Mouse (Mus musculus) lung, embryonic 16.5 days (tissue): ENCODE results near the gene Ezh1. TPM values are rescaled to one million over a fixed set of nuclear protein-coding genes. Genes with fewer than 3 reads are reported as not detected.

Experiments used
- ATAC-seq: fragments of 200-750 bp; cut with Nextera tagmentation; 2 replicates; pipeline ENCODE4 v1.8.0; 2017; ENCODE audit warnings: low read depth, mild to moderate bottlenecking, moderate library complexity
- H3K27ac ChIP-seq: fragments of 300-500 bp; sonication (generic); 2 replicates; pipeline ENCODE4 v1.5.1; 2014; ENCODE audit warnings: mild to moderate bottlenecking, control low read depth, low read length
- H3K27me3 ChIP-seq: fragments of 300-500 bp; sonication (generic); 2 replicates; pipeline ENCODE4 v1.6.1; 2014; ENCODE audit warnings: low read depth, low read length, mixed read lengths; ENCODE audit not compliant: control insufficient read depth, insufficient read depth
- H3K36me3 ChIP-seq: fragments of 300-500 bp; sonication (generic); 2 replicates; pipeline ENCODE4 v1.6.1; 2014; ENCODE audit warnings: low read length; ENCODE audit not compliant: control insufficient read depth, insufficient read depth
- H3K4me1 ChIP-seq: fragments of 300-500 bp; sonication (generic); replicated peaks from 2 replicates; pipeline ENCODE4 v1.6.1; 2014; ENCODE audit warnings: low read length, mixed read lengths; ENCODE audit not compliant: control insufficient read depth, insufficient read depth
- H3K4me2 ChIP-seq: fragments of 300-500 bp; sonication (generic); 2 replicates; pipeline ENCODE4 v1.6.1; 2014; ENCODE audit warnings: low read depth, low read length, control low read depth
- H3K4me3 ChIP-seq: fragments of 300-500 bp; sonication (generic); 2 replicates; pipeline ENCODE4 v1.5.1; 2014; ENCODE audit warnings: mild to moderate bottlenecking, low read length, control low read depth
- H3K9ac ChIP-seq: fragments of 300-500 bp; sonication (generic); 2 replicates; pipeline ENCODE4 v1.6.1; 2014; ENCODE audit warnings: low read length, control low read depth
- H3K9me3 ChIP-seq: fragments of 300-500 bp; sonication (generic); 2 replicates; pipeline ENCODE4 v1.6.1; 2016; ENCODE audit warnings: low read length; ENCODE audit not compliant: control insufficient read depth
- WGBS: fragments of 180-500 bp; shearing (Covaris S2); extraction: QIAGEN DNeasy Blood & Tissue Kit; methylation state at CpG from one replicate; pipeline ENCODE4 v1.1.7; 2014; 5-methylcytosine and 5-hydroxymethylcytosine counted together
- polyA plus RNA-seq: library from polyadenylated mRNA; unstranded; fragments of >200 nt; fragmentation: Nextera tagmentation; extraction: Ambion mirVana; gene quantifications from 2 replicates; pipeline ENCODE4 v1.2.1, GENCODE M21; 2015

The Ezh1 gene
- polyA plus RNA-seq, result 19.4 and 20.8 TPM in 2 replicates

DNA sequence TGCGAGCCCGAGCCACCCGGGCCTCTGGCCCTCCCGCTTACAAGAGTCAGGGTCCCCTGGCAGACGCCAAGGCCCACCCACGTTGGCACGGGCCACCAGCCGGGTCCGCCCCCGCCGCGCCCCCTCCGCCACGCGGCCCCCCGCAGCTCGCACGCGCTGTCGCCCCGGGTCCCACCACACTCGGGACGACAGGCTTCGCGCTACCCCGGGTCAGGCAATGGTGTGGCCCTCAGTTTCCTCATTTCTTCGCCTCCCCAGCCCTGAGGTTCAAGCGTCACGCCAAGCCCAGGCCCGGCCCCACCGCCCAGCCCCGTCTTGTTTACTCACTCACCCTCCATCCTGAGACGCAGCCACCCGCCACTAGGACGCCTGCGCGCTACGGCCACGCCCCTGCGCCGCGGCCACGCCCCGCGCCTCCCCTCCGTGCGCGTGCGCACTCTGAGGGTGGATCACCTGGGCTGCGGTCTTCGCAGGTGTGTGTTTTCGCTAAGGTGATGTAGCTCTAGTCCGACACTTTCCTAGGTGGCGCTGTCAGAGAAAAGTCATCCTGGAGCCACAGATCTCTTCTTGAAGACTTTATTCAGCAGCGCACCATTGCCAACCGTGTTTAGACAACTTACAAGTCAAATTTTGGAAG is at the start of gene Ezh1:
TSS of gene Ezh1 (minus strand) at position 399 of the 637 bp plus-strand sequence.
- Histone ChIP-seq H3K4me1 (peaks cover 32% of the 10 kb centered on the region), H3K9ac (peak within 1 kb of the TSS; percentile 89), H3K36me3 (no peaks in the 10 kb centered on the region), H3K4me2 (peak within 1 kb of the TSS; percentile 77), H3K9me3 (no peaks in the 10 kb centered on the region), H3K27ac (peak within 1 kb of the TSS; percentile 74), H3K4me3 (peak within 1 kb of the TSS; percentile 82), H3K27me3 (no peaks in the 10 kb centered on the region)
- under 1% methylated on average over 37 of the region's 56 CpGs for WGBS
- peak; percentile 94 for ATAC-seq

GRCm38 (mm10) chr11:101275309-101275708 is 49.0 kb upstream of the Ezh1 start:
- 51% methylated on average over 4 of the region's 4 CpGs for WGBS
- H3K36me3 ChIP-seq, result no peaks in the 10 kb centered on the region
- no peak for ATAC-seq
- H3K4me3 ChIP-seq, result no peak overlapping the region
- H3K27ac ChIP-seq, result no peak overlapping the region
- no peak overlapping the region for H3K4me2 ChIP-seq
- H3K4me1 ChIP-seq, result peaks cover 26% of the 10 kb centered on the region
- no peaks in the 10 kb centered on the region for H3K27me3 ChIP-seq
- H3K9ac ChIP-seq, result no peak overlapping the region
- no peaks in the 10 kb centered on the region for H3K9me3 ChIP-seq

DNA sequence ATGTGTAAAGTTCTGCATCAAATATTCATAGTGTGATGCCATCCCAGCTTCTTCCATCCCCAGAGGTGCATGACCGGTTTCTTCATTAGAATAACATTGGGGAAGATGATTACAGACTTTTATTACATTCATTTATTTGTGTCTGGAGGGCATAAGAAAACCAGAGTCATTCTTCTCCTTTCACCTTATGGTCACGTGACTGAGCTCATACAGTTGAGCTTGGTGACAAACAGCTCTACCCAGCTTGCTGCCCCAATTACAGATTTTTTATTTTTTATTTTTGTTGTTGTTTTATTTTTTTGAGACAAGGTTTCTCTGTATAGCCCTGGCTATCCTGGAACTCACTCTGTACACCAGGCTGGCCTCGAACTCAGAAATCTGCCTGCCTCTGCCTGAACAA is 46.2 kb upstream of the Ezh1 start:
- no peak overlapping the region for H3K4me2 ChIP-seq
- H3K9ac ChIP-seq, result no peak overlapping the region
- H3K4me1 ChIP-seq, result peaks cover 18% of the 10 kb centered on the region
- ATAC-seq, result no peak
- H3K9me3 ChIP-seq, result no peaks in the 10 kb centered on the region
- no peaks in the 10 kb centered on the region for H3K27me3 ChIP-seq
- H3K4me3 ChIP-seq, result no peak overlapping the region
- no peak overlapping the region for H3K27ac ChIP-seq
- WGBS, result 81% methylated on average over 3 of the region's 3 CpGs
- no peaks in the 10 kb centered on the region for H3K36me3 ChIP-seq

DNA sequence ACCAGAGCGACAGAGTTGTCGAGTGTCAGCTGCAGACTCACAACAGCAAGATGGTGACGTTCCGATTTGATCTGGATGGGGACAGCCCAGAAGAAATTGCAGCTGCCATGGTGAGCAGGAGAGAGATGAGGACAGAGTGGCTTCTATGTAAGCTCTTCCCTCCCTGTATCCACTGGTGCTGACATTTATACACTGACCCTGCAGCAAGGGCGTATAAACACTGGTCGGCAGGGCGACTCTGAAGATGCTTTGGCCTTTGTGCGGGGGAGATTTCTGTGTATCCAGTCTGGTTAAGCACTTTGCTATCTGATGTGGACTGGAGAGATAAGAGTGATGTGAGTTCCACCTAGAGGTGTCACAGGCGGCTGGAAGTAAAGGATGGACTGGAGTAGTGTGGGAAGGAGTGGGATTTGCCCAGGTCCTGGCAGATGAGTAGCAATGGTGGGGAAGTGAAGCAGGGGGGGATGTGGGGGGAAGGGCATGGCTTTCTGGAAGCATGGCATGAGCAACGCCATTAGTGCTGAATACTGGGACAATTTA is 43.4 kb upstream of the Ezh1 start:
- 8% methylated on average over 10 of the region's 10 CpGs for WGBS
- ATAC-seq, result no peak
- Histone ChIP-seq H3K4me1 (peaks cover 12% of the 10 kb centered on the region), H3K27ac (no peak overlapping the region), H3K9me3 (no peaks in the 10 kb centered on the region), H3K9ac (peak overlapping the region; percentile 42), H3K27me3 (peaks cover 10% of the 10 kb centered on the region), H3K36me3 (no peaks in the 10 kb centered on the region), H3K4me2 (0 out of 2 replicates have a peak overlapping the region, but pooled peaks have one; percentile 5), H3K4me3 (no peak overlapping the region)

DNA sequence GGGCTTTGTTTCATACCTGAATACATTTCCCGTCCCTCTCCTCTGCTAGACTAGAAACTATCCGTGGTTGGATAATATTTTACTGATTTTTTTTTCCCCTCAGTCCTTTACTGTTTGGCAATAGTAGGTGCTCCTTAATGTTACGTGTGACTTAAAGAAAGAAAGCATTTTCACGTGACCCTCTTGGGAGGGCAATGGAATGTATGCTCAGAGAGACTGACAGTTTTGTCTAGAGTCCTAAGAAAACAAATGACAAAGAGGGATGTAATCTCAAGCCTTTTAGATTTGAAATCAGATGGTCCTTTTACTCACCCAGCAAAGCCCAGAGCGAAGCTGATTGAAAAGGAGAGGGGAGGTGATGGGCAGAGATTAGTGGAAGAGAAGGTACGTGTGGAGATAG is 39.6 kb upstream of the Ezh1 start:
- H3K36me3 ChIP-seq, result no peaks in the 10 kb centered on the region
- H3K9me3 ChIP-seq, result no peaks in the 10 kb centered on the region
- H3K4me1 ChIP-seq, result peaks cover 27% of the 10 kb centered on the region
- H3K9ac ChIP-seq, result no peak overlapping the region
- no peak for ATAC-seq
- peaks cover 35% of the 10 kb centered on the region for H3K27me3 ChIP-seq
- no peak overlapping the region for H3K4me2 ChIP-seq
- H3K4me3 ChIP-seq, result no peak overlapping the region
- 34% methylated on average over 6 of the region's 6 CpGs for WGBS
- H3K27ac ChIP-seq, result no peak overlapping the region

GRCm38 (mm10) chr11:101264954-101265471 is 38.8 kb upstream of the Ezh1 start:
- WGBS, result 8% methylated on average over 31 of the region's 31 CpGs
- Histone ChIP-seq H3K4me3 (peak overlapping the region; percentile 33), H3K27me3 (peaks cover 35% of the 10 kb centered on the region)

DNA sequence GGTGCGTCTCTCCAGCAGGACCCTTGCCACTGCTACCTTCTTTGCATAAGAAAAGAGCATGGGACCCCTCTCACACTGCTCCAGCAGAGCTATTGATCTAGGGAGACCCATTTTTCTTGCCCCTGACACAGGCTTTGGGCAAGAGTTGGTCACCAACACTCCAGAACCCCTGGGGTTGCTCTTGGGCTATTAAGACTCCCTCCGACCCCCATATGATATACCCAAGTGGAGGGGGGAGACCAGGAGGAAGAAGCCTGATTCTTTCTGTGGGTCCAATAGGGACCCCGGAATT is 37.7 kb upstream of the Ezh1 start:
- ATAC-seq, result no peak
- WGBS, result 38% methylated on average over 3 of the region's 3 CpGs
- Histone ChIP-seq H3K9ac (no peak overlapping the region), H3K4me3 (no peak overlapping the region), H3K4me1 (peaks cover 35% of the 10 kb centered on the region), H3K36me3 (peaks cover under 1% of the 10 kb centered on the region), H3K4me2 (no peak overlapping the region), H3K27ac (no peak overlapping the region), H3K27me3 (peaks cover 35% of the 10 kb centered on the region), H3K9me3 (no peaks in the 10 kb centered on the region)

More at GRCm38 (mm10) chr11:101264954-101265471, 38.8 kb upstream of the Ezh1 start:
- Histone ChIP-seq H3K4me1 (peaks cover 32% of the 10 kb centered on the region), H3K27ac (no peak overlapping the region), H3K9ac (peak overlapping the region; percentile 46; the same call in 1 of the 2 replicates), H3K36me3 (no peaks in the 10 kb centered on the region), H3K9me3 (no peaks in the 10 kb centered on the region), H3K4me2 (peak overlapping the region; percentile 54)
- no peak for ATAC-seq

GRCm38 (mm10) chr11:101263138-101263988 is 37.1 kb upstream of the Ezh1 start:
- Histone ChIP-seq H3K36me3 (peaks cover 2% of the 10 kb centered on the region), H3K27me3 (peaks cover 35% of the 10 kb centered on the region), H3K4me2 (no peak overlapping the region), H3K4me1 (peaks cover 35% of the 10 kb centered on the region), H3K9me3 (no peaks in the 10 kb centered on the region), H3K4me3 (no peak overlapping the region), H3K9ac (no peak overlapping the region), H3K27ac (no peak overlapping the region)
- no peak for ATAC-seq
- WGBS, result 14% methylated on average over 32 of the region's 32 CpGs
